Mouse (Mus musculus): ENCODE data around the gene Tceanc2.

Tceanc2 gene

GRCm38 (mm10) chr4:107178830-107179490 is at the start of gene Tceanc2:
Tceanc2 (minus strand) TSS chr4:107179116.
- DNase-seq (ENCODE audit: low read depth, low spot score): peak; percentile 90

- no peak for DNase-seq (ENCODE audit: low read depth, low spot score)
Measured at GRCm38 (mm10) chr4:107226313-107226712, 47.4 kb upstream of the Tceanc2 start.

- DNase-seq (ENCODE audit: low read depth, low spot score): peak; percentile 62
Measured at GRCm38 (mm10) chr4:107223225-107224204, 44.6 kb upstream of the Tceanc2 start.

GRCm38 (mm10) chr4:107221524-107221923 is 42.6 kb upstream of the Tceanc2 start:
- DNase-seq (ENCODE audit: low read depth, low spot score): no peak

- DNase-seq (ENCODE audit: low read depth, low spot score): no peak
Measured at GRCm38 (mm10) chr4:107217574-107217973, 38.7 kb upstream of the Tceanc2 start.

- no peak for DNase-seq (ENCODE audit: low read depth, low spot score)
Measured at GRCm38 (mm10) chr4:107213279-107214011, 34.5 kb upstream of the Tceanc2 start.

GRCm38 (mm10) chr4:107211936-107212335 is 33.0 kb upstream of the Tceanc2 start:
- DNase-seq (ENCODE audit: low read depth, low spot score): no peak

GRCm38 (mm10) chr4:107211465-107211864 is 32.5 kb upstream of the Tceanc2 start:
- DNase-seq (ENCODE audit: low read depth, low spot score): no peak

GRCm38 (mm10) chr4:107210483-107211097 is 31.7 kb upstream of the Tceanc2 start:
- DNase-seq (ENCODE audit: low read depth, low spot score): peak; percentile 57

- DNase-seq (ENCODE audit: low read depth, low spot score): no peak
Measured at GRCm38 (mm10) chr4:107208880-107209279, 30.0 kb upstream of the Tceanc2 start, which contains the start of gene Ldlrad1. Ldlrad1 (plus strand) TSS chr4:107209180.

- DNase-seq (ENCODE audit: low read depth, low spot score): no peak
Measured at GRCm38 (mm10) chr4:107207016-107207415, 28.1 kb upstream of the Tceanc2 start.

GRCm38 (mm10) chr4:107203001-107203400 is 24.1 kb upstream of the Tceanc2 start:
- DNase-seq (ENCODE audit: low read depth, low spot score): peak; percentile 16

GRCm38 (mm10) chr4:107201779-107202178 is 22.9 kb upstream of the Tceanc2 start:
- peak; percentile 65 for DNase-seq (ENCODE audit: low read depth, low spot score)

- DNase-seq (ENCODE audit: low read depth, low spot score): no peak
Measured at GRCm38 (mm10) chr4:107198072-107198471, 19.2 kb upstream of the Tceanc2 start.

GRCm38 (mm10) chr4:107196454-107196853 is 17.5 kb upstream of the Tceanc2 start:
- peak; percentile 53 for DNase-seq (ENCODE audit: low read depth, low spot score)

GRCm38 (mm10) chr4:107193841-107194240 is 14.9 kb upstream of the Tceanc2 start:
- DNase-seq (ENCODE audit: low read depth, low spot score): no peak

- DNase-seq (ENCODE audit: low read depth, low spot score): no peak
Measured at GRCm38 (mm10) chr4:107185703-107186102, 6.8 kb upstream of the Tceanc2 start.

GRCm38 (mm10) chr4:107183203-107183602 is 4.3 kb upstream of the Tceanc2 start:
- no peak for DNase-seq (ENCODE audit: low read depth, low spot score)

- DNase-seq (ENCODE audit: low read depth, low spot score): no peak
Measured at GRCm38 (mm10) chr4:107182796-107183195, 3.9 kb upstream of the Tceanc2 start.

GRCm38 (mm10) chr4:107181866-107182265 is 3.0 kb upstream of the Tceanc2 start:
- no peak for DNase-seq (ENCODE audit: low read depth, low spot score)

GRCm38 (mm10) chr4:107180746-107181145 is 1.8 kb upstream of the Tceanc2 start:
- no peak for DNase-seq (ENCODE audit: low read depth, low spot score)
